Mouse (Mus musculus) CH12.LX (cell line): ENCODE measurements around the gene Wwc2. TPM values are rescaled to one million over a fixed set of nuclear protein-coding genes. Genes with fewer than 3 reads are reported as not detected.

ENCODE experiments used
- DNase-seq: peaks from one replicate; pipeline ENCODE4 v3.0.0-alpha.2; 2013; ENCODE audit errors: extremely low read depth
- H3K27ac ChIP-seq: 2 replicates; pipeline ENCODE4 v1.5.1; 2012; ENCODE audit warnings: low read depth, mild to moderate bottlenecking, control low read depth, moderate library complexity; ENCODE audit not compliant: insufficient read depth
- H3K27me3 ChIP-seq: replicated peaks from 2 replicates; pipeline ENCODE3; 2012; ENCODE audit warnings: inconsistent platforms
- H3K36me3 ChIP-seq, 2 experiments: replicated peaks in 1 of 2; 2 replicates each; pipeline versions ENCODE3 to v1.6.1; 2012; ENCODE audit warnings: inconsistent platforms in 1 of 2, low read length in 1 of 2, mild to moderate bottlenecking in 1 of 2, mixed read lengths in 1 of 2, moderate library complexity in 1 of 2; ENCODE audit not compliant: control insufficient read depth in 1 of 2, insufficient read depth in 1 of 2
- H3K4me1 ChIP-seq, 2 experiments: 2 replicates each; pipeline ENCODE4 v1.6.1; 2012; ENCODE audit warnings: inconsistent platforms in 1 of 2, moderate library complexity in 1 of 2; ENCODE audit not compliant: insufficient read depth in 2 of 2, control insufficient read depth in 1 of 2
- H3K4me2 ChIP-seq: 2 replicates; pipeline ENCODE4 v1.6.1; 2012; ENCODE audit warnings: low read depth, mild to moderate bottlenecking, control low read depth; ENCODE audit not compliant: poor library complexity, insufficient read depth, severe bottlenecking
- H3K4me3 ChIP-seq, 3 experiments: fragments of 150-350 bp in 1 of 3; sonication (generic) in 1 of 3; replicated peaks in 1 of 3; 2 replicates each; pipeline versions ENCODE3 to v1.5.1; 2011 to 2012; ENCODE audit warnings: low read depth in 2 of 3, low read length in 2 of 3, mild to moderate bottlenecking in 2 of 3, moderate library complexity in 2 of 3, control low read depth in 1 of 3, improper control_type of control experiment in 1 of 3, inconsistent platforms in 1 of 3, mixed read lengths in 1 of 3; ENCODE audit not compliant: poor library complexity in 1 of 3
- H3K79me2 ChIP-seq: replicated peaks from 2 replicates; pipeline ENCODE4 v1.6.1; 2012; ENCODE audit warnings: mild to moderate bottlenecking, moderate library complexity; ENCODE audit not compliant: control insufficient read depth, poor library complexity, insufficient read depth, severe bottlenecking; ENCODE audit errors: extremely low read depth
- H3K9ac ChIP-seq: 2 replicates; pipeline ENCODE4 v1.6.1; 2012; ENCODE audit warnings: low read depth, mild to moderate bottlenecking, control low read depth, moderate library complexity; ENCODE audit not compliant: insufficient read depth
- H3K9me3 ChIP-seq: replicated peaks from 2 replicates; pipeline ENCODE3; 2012; ENCODE audit warnings: low read length, inconsistent platforms, mixed read lengths
- BHLHE40 ChIP-seq: IDR thresholded peaks from 2 replicates; pipeline ENCODE4 v1.6.1; 2011; ENCODE audit warnings: mild to moderate bottlenecking, low read depth, low read length, improper control_type of control experiment
- CHD1 ChIP-seq: IDR thresholded peaks from 2 replicates; pipeline ENCODE4 v1.6.1; 2012; ENCODE audit warnings: low read depth, low read length, improper control_type of control experiment, inconsistent platforms
- CTCF ChIP-seq, 2 experiments: IDR thresholded peaks in 1 of 2; conservative IDR thresholded peaks in 1 of 2; 2 replicates each; pipeline ENCODE4 v1.5.1; 2011 to 2012; ENCODE audit warnings: low read depth in 2 of 2, low read length in 2 of 2, improper control_type of control experiment in 1 of 2, inconsistent platforms in 1 of 2, mild to moderate bottlenecking in 1 of 2, moderate library complexity in 1 of 2
- E2F4 ChIP-seq: IDR thresholded peaks from 2 replicates; pipeline ENCODE4 v1.6.1; 2011; ENCODE audit warnings: low read depth, low read length, improper control_type of control experiment; ENCODE audit not compliant: insufficient replicate concordance
- ELF1 ChIP-seq: IDR thresholded peaks from 2 replicates; pipeline ENCODE4 v1.6.1; 2014; ENCODE audit warnings: low read depth, mild to moderate bottlenecking, inconsistent platforms, low read length, improper control_type of control experiment
- JUND ChIP-seq: conservative IDR thresholded peaks from 2 replicates; pipeline ENCODE4 v1.6.1; 2011; ENCODE audit warnings: low read depth, low read length, improper control_type of control experiment
- MAFK ChIP-seq: IDR thresholded peaks from 2 replicates; pipeline ENCODE4 v1.6.1; 2011; ENCODE audit warnings: low read length, improper control_type of control experiment; ENCODE audit not compliant: insufficient replicate concordance
- MAX ChIP-seq: IDR thresholded peaks from 2 replicates; pipeline ENCODE4 v1.6.1; 2011; ENCODE audit warnings: low read length, improper control_type of control experiment
- MAZ ChIP-seq: IDR thresholded peaks from 2 replicates; pipeline ENCODE4 v1.6.1; 2012; ENCODE audit warnings: low read depth, mild to moderate bottlenecking, inconsistent platforms, low read length, improper control_type of control experiment, moderate library complexity
- MEF2A ChIP-seq: IDR thresholded peaks from 2 replicates; pipeline ENCODE4 v1.6.1; 2014; ENCODE audit warnings: low read depth, mild to moderate bottlenecking, inconsistent platforms, low read length, improper control_type of control experiment, borderline replicate concordance
- MXI1 ChIP-seq: IDR thresholded peaks from 2 replicates; pipeline ENCODE4 v1.6.1; 2011; ENCODE audit warnings: mild to moderate bottlenecking, low read depth, low read length, improper control_type of control experiment
- PAX5 ChIP-seq: IDR thresholded peaks from 2 replicates; pipeline ENCODE4 v1.6.1; 2012; ENCODE audit warnings: low read length, inconsistent platforms, mixed read lengths
- POLR2AphosphoS2 ChIP-seq: IDR thresholded peaks from 2 replicates; pipeline ENCODE4 v1.6.1; 2011; ENCODE audit warnings: low read depth, low read length, improper control_type of control experiment
- RCOR1 ChIP-seq: conservative IDR thresholded peaks from 2 replicates; pipeline ENCODE4 v1.6.1; 2012; ENCODE audit warnings: low read depth, mild to moderate bottlenecking, inconsistent platforms, low read length, improper control_type of control experiment
- TCF12 ChIP-seq: IDR thresholded peaks from 2 replicates; pipeline ENCODE4 v1.6.1; 2014; ENCODE audit warnings: low read depth, mild to moderate bottlenecking, inconsistent platforms, low read length, improper control_type of control experiment
- USF1 ChIP-seq: IDR thresholded peaks from 2 replicates; pipeline ENCODE4 v1.6.1; 2014; ENCODE audit warnings: low read depth, mild to moderate bottlenecking, inconsistent platforms, low read length, improper control_type of control experiment
- ZC3H11A ChIP-seq: IDR thresholded peaks from 2 replicates; pipeline ENCODE4 v1.6.1; 2012; ENCODE audit warnings: low read depth, mild to moderate bottlenecking, inconsistent platforms, low read length, improper control_type of control experiment
- ZMIZ1 ChIP-seq: IDR thresholded peaks from 2 replicates; pipeline ENCODE4 v1.6.1; 2012; ENCODE audit warnings: low read depth, mild to moderate bottlenecking, inconsistent platforms, low read length, improper control_type of control experiment
- ZNF384 ChIP-seq: IDR thresholded peaks from 2 replicates; pipeline ENCODE4 v1.6.1; 2012; ENCODE audit warnings: low read depth, low read length, improper control_type of control experiment, inconsistent platforms
- dilution Hi-C: fragments of 300-500 bp; cut with MboI; formaldehyde crosslinking; loops from 2 replicates; pipeline ENCODE4 v1.14.3; 2020; ENCODE audit warnings: low sequenced_read_pairs; ENCODE audit not compliant: extremely low pct_unique_long_range_greater_than_20kb, extremely low pct_ligation_motif_present
- in situ Hi-C: fragments of 300-500 bp; cut with MboI; formaldehyde crosslinking; loops from 3 replicates; pipeline ENCODE4 v1.14.3; 2019; ENCODE audit warnings: low sequenced_read_pairs, low pct_ligation_motif_present, low pct_unique_long_range_greater_than_20kb, mixed read lengths
- polyA plus RNA-seq: library from polyadenylated mRNA; unstranded; fragments of >175 nt; gene quantifications from 2 replicates; pipeline ENCODE4 v1.2.1, GENCODE M21; 2012; ENCODE audit warnings: low read depth; ENCODE audit not compliant: insufficient read length
- total RNA-seq, 2 experiments: library from RNA; depleted of rRNA; stranded (reverse); fragments of 300-350 nt in 1 of 2; fragments of >200 nt in 1 of 2; gene quantifications; 2 replicates each; pipeline ENCODE4 v1.2.3; 2012 to 2014

Gene Wwc2
- total and polyA plus RNA-seq, 3 experiments: 0.04 to 1.1 (median 0.32) TPM

DNA sequence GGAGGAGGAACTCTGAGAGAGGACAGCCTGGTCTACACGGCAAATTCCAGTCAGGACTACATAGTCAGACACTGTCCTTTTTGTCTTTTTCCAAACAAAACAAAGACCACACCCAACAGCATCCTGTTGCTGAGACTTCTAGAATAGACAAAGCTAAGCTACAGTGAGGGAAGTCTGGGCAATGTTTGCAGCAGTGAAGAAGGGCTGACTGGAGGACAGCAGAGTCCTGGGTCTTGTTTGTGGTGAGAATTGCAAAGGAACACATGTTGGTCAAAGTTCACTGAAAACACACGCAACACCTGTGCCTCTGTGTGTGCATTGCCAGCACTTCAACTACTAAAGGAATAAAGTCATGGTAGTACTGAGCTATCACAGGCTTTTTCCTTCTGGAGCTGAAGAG lies 75.2 kb downstream of the Wwc2 start:
- no peak overlapping the region for H3K4me3 ChIP-seq
- H3K79me2 ChIP-seq: no peaks in the 10 kb centered on the region
- TF ChIP-seq JUND (no peak), POLR2AphosphoS2 (no peak), BHLHE40 (no peak), MAX (no peak), TCF12 (no peak), USF1 (no peak), CHD1 (no peak), MAFK (no peak), ELF1 (no peak), E2F4 (no peak), MEF2A (no peak), CTCF (conservative IDR thresholded peaks at IDR 0.05 in 1 of 2, IDR thresholded peaks at IDR 0.05 in 1 of 2; ENCODE audit: low read depth in 2 of 2, low read length in 2 of 2) (no peak), ZC3H11A (no peak), RCOR1 (no peak), ZMIZ1 (no peak), PAX5 (no peak)
- H3K4me1 ChIP-seq: peaks cover 0 to 23% of the 10 kb centered on the region in 2 experiments; a peak in 2 of 4 replicates
- no peaks in the 10 kb centered on the region for H3K9me3 ChIP-seq
- in situ Hi-C loops (no loop called here), dilution Hi-C loops (no loop called here)
- H3K9ac ChIP-seq: no peak overlapping the region
- DNase-seq: no peak
- no peaks in the 10 kb centered on the region for H3K27me3 ChIP-seq
- H3K27ac ChIP-seq: no peak overlapping the region
- no peak overlapping the region for H3K4me2 ChIP-seq
- H3K36me3 ChIP-seq: no peaks in the 10 kb centered on the region

DNA sequence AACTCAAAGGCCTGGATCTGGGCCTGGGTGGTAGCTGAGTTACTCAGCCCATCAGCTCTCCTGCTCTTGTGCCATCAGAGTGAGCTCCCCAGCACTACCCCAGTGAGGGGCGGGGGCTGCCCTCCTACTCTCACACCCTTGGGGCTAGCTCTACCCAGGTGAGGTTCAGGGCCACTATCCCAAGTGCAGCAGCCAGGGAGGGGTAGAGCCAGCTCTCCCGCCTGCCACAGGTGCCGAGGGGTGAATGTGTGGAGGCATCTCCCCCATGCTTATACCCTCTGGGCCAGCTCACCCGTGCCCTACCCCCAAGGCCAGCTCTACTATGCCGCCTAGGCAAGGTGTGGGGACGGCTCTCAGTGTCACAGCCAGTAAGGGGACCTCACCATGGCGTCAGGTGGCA lies 75.8 kb downstream of the Wwc2 start:
- no peaks in the 10 kb centered on the region for H3K9me3 ChIP-seq
- H3K4me2 ChIP-seq: no peak overlapping the region
- no peaks in the 10 kb centered on the region for H3K79me2 ChIP-seq
- H3K4me3 ChIP-seq: no peak overlapping the region
- H3K27me3 ChIP-seq: no peaks in the 10 kb centered on the region
- H3K9ac ChIP-seq: no peak overlapping the region
- dilution Hi-C loops (no loop called here), in situ Hi-C loops (no loop called here)
- DNase-seq: no peak
- peaks cover 0 to 23% of the 10 kb centered on the region in 2 experiments; a peak in 2 of 4 replicates for H3K4me1 ChIP-seq
- H3K27ac ChIP-seq: no peak overlapping the region
- TF ChIP-seq MAZ: no peak
- TF ChIP-seq MXI1: no peak
- no peak for TF ChIP-seq CTCF (conservative IDR thresholded peaks at IDR 0.05 in 1 of 2, IDR thresholded peaks at IDR 0.05 in 1 of 2; ENCODE audit: low read depth in 2 of 2, low read length in 2 of 2)
- no peak for TF ChIP-seq ZNF384
- TF ChIP-seq, all 38 proteins: peak for 0
- H3K36me3 ChIP-seq: no peaks in the 10 kb centered on the region
